Mouse (Mus musculus) brain, embryonic 14.5 days (tissue): ENCODE results near the gene Pxt1.

Experiments
- CTCF ChIP-seq: fragments of 200-500 bp; IDR thresholded peaks from 2 replicates; pipeline ENCODE4 v1.5.1; 2012; ENCODE audit warnings: inconsistent platforms, mild to moderate bottlenecking, moderate library complexity, borderline replicate concordance; ENCODE audit not compliant: insufficient read depth, insufficient read length; ENCODE audit errors: extremely low read depth
- POLR2A ChIP-seq: fragments of 200-500 bp; IDR thresholded peaks from 2 replicates; pipeline ENCODE4 v1.6.1; 2012; ENCODE audit warnings: mild to moderate bottlenecking, inconsistent platforms, borderline replicate concordance; ENCODE audit not compliant: poor library complexity, insufficient read depth, insufficient read length, severe bottlenecking; ENCODE audit errors: extremely low read depth

DNA sequence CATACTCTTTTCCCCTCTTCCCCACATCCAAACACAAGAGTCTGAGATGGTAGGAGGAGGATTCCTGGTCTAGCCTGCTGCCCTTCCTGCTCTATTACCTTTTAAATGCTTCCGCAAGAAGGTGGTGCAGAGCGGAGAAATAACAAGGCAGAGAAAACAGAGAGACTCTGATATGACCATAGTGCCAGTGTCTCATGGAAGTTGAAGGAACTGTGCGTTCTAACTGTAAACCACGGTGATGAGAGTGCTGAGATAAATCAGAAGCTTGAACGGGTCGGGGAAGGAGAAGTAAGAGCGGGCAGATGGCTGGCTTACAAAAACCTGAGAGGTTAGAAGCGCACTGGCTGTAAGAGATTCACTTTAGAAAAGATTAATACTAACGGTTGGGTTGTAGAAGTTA is 10.8 kb upstream of the Pxt1 start:
- TF ChIP-seq CTCF: no peak
- TF ChIP-seq POLR2A: no peak
